Mouse (Mus musculus): ENCODE data around the gene Bnip1. TPM values are rescaled to one million over a fixed set of nuclear protein-coding genes. Genes with fewer than 3 reads are reported as not detected.

The Bnip1 gene
- polyA plus RNA-seq, 1 experiment from 2014 or later = 64.2 TPM

DNA sequence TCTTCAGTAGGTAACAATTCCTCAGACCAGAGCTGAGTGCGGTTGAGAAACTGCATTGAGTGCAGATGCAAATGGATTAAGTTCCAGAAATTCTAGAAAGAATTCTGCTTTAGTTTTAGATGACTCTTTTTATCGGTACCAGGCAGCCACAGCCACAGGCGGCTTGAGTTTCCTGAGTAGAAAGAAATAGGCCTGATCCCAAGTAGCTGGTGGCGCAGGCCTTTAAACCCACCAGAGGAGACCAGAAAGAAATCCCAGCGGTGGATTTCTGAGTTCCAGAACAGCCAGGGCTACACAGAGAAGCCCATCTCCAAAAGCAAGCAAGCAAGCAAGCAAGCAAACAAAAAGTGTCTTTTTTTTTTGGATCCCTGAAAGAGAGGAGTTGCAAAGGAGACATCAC lies 55.5 kb downstream of the Bnip1 start:
- 12% methylated on average over 5 of the region's 5 CpGs for WGBS
- no peak for ATAC-seq
- Histone ChIP-seq H3K27me3 (ENCODE audit: control insufficient read depth, insufficient read depth, low read depth, low read length) (peaks cover 69% of the 10 kb centered on the region), H3K27ac (ENCODE audit: low read length) (no peak overlapping the region), H3K36me3 (ENCODE audit: control insufficient read depth, insufficient read depth, low read length) (no peaks in the 10 kb centered on the region), H3K4me3 (ENCODE audit: low read depth, low read length) (no peak overlapping the region), H3K9ac (ENCODE audit: low read depth, low read length) (no peak overlapping the region), H3K4me1 (ENCODE audit: control insufficient read depth, insufficient read depth, low read length) (peaks cover 3% of the 10 kb centered on the region; the same call in 1 of the 2 replicates), H3K9me3 (replicated peaks; ENCODE audit: control insufficient read depth, low read length, poor library complexity, severe bottlenecking) (no peaks in the 10 kb centered on the region), H3K4me2 (ENCODE audit: low read length) (no peak overlapping the region)

GRCm38 (mm10) chr17:26836786-26837545 lies 56.1 kb downstream of the Bnip1 start:
- ATAC-seq = no peak
- Histone ChIP-seq H3K27me3 (ENCODE audit: control insufficient read depth, insufficient read depth, low read depth, low read length) (peaks cover 74% of the 10 kb centered on the region), H3K4me2 (ENCODE audit: low read length) (no peak overlapping the region), H3K9ac (ENCODE audit: low read depth, low read length) (no peak overlapping the region), H3K36me3 (ENCODE audit: control insufficient read depth, insufficient read depth, low read length) (no peaks in the 10 kb centered on the region), H3K4me1 (ENCODE audit: control insufficient read depth, insufficient read depth, low read length) (peaks cover 3% of the 10 kb centered on the region; the same call in 1 of the 2 replicates), H3K27ac (ENCODE audit: low read length) (no peak overlapping the region), H3K4me3 (ENCODE audit: low read depth, low read length) (no peak overlapping the region), H3K9me3 (replicated peaks; ENCODE audit: control insufficient read depth, low read length, poor library complexity, severe bottlenecking) (no peaks in the 10 kb centered on the region)
- 3% methylated on average over 19 of the region's 19 CpGs for WGBS

- Histone ChIP-seq H3K9ac (ENCODE audit: low read depth, low read length) (no peak overlapping the region), H3K27me3 (ENCODE audit: control insufficient read depth, insufficient read depth, low read depth, low read length) (peaks cover 80% of the 10 kb centered on the region), H3K4me1 (ENCODE audit: control insufficient read depth, insufficient read depth, low read length) (peaks cover 3% of the 10 kb centered on the region; the same call in 1 of the 2 replicates), H3K9me3 (replicated peaks; ENCODE audit: control insufficient read depth, low read length, poor library complexity, severe bottlenecking) (no peaks in the 10 kb centered on the region), H3K36me3 (ENCODE audit: control insufficient read depth, insufficient read depth, low read length) (no peaks in the 10 kb centered on the region), H3K27ac (ENCODE audit: low read length) (no peak overlapping the region), H3K4me2 (ENCODE audit: low read length) (no peak overlapping the region), H3K4me3 (ENCODE audit: low read depth, low read length) (no peak overlapping the region)
- no peak for ATAC-seq
- WGBS = 0% methylated on average over 7 of the region's 7 CpGs
These were observed 56.7 kb downstream of the Bnip1 start for GRCm38 (mm10) chr17:26837546-26837985.

DNA sequence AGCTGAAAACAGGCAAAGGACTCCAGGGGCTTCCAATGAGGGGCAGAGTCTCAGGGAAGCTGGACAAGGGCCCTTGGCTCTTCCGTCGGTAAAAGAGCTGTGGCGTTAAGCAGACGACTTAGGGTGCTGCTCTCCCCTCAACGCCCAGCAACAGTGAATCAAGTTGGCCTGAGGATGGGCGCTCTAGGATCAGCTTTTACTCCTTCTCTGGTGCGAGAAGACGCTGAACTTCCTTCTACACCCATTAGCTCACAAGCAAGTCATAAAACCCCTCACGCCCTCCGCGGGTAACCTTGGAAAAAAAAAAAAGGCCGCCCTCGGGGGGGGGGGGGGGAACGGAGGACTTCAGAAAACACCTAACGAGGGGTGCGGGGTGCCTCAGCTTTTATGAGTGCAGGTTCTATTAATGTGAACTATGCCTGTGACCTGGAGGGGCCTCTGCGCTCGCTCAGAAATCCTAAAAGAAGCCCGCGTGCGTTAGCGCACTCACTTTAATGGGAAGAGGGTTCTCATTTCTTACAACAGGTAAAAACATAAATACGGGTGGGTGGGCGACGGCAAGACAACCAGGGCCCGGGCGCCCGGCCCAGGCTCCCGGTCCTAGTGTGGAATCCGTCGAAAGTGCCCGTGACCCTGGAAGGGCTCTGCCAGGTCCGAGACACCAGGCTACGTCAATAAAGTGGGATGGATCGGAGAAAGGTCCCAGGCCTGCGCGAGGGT lies 57.5 kb downstream of the Bnip1 start:
- Histone ChIP-seq H3K9ac (ENCODE audit: low read depth, low read length) (no peak overlapping the region), H3K9me3 (replicated peaks; ENCODE audit: control insufficient read depth, low read length, poor library complexity, severe bottlenecking) (no peaks in the 10 kb centered on the region), H3K4me3 (ENCODE audit: low read depth, low read length) (no peak overlapping the region), H3K36me3 (ENCODE audit: control insufficient read depth, insufficient read depth, low read length) (no peaks in the 10 kb centered on the region), H3K27me3 (ENCODE audit: control insufficient read depth, insufficient read depth, low read depth, low read length) (peaks cover 86% of the 10 kb centered on the region), H3K27ac (ENCODE audit: low read length) (no peak overlapping the region), H3K4me1 (ENCODE audit: control insufficient read depth, insufficient read depth, low read length) (peaks cover 3% of the 10 kb centered on the region; the same call in 1 of the 2 replicates), H3K4me2 (ENCODE audit: low read length) (no peak overlapping the region)
- WGBS = under 1% methylated on average over 37 of the region's 37 CpGs
- ATAC-seq = no peak

GRCm38 (mm10) chr17:26838911-26839717 lies 58.2 kb downstream of the Bnip1 start:
- Histone ChIP-seq H3K9me3 (replicated peaks; ENCODE audit: control insufficient read depth, low read length, poor library complexity, severe bottlenecking) (no peaks in the 10 kb centered on the region), H3K36me3 (ENCODE audit: control insufficient read depth, insufficient read depth, low read length) (no peaks in the 10 kb centered on the region), H3K4me2 (ENCODE audit: low read length) (peak overlapping the region; percentile 41), H3K27ac (ENCODE audit: low read length) (no peak overlapping the region), H3K9ac (ENCODE audit: low read depth, low read length) (no peak overlapping the region), H3K27me3 (ENCODE audit: control insufficient read depth, insufficient read depth, low read depth, low read length) (peaks cover 82% of the 10 kb centered on the region), H3K4me3 (ENCODE audit: low read depth, low read length) (peak overlapping the region; percentile 24), H3K4me1 (ENCODE audit: control insufficient read depth, insufficient read depth, low read length) (peaks cover 3% of the 10 kb centered on the region; the same call in 1 of the 2 replicates)
- WGBS = under 1% methylated on average over 84 of the region's 87 CpGs
- peak; percentile 45; the same call in 1 of the 2 replicates for ATAC-seq

DNA sequence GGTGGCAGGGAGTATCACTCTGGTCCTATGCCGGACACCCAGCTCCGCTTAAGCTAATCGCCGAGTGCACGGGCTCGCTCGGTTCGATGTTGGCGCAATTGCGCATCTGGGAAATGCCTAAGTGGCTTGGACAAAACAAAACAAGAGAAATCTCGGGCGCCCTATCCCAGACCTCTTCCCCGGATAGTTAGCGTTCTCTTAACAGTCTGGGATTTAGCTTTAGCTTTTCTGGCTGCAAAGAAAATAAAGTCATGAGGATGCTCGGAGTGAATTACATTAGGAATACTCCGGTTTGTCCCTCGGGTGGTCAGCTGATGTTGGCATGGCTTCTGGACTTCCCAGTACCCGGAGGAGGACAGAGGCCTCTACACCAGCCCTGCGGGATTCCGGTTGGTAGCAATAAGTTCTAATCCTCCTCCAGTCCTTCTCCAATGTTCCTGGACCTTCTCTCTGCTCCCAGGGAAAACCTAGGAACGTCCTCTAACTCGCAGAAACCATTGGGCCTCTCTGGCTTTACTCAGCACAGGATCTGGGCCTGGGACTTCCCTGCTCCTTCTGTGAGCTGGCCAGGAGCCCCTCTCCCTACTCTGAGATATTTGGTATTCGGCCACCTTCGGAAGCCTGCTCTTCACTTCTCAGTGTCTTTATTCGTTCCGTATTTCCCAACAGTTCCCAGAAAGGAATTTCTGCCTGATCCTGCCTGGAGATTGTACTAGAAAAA lies 59.0 kb downstream of the Bnip1 start:
- H3K27ac ChIP-seq (ENCODE audit: low read length) = no peak overlapping the region
- H3K4me1 ChIP-seq (ENCODE audit: control insufficient read depth, insufficient read depth, low read length) = peaks cover 3% of the 10 kb centered on the region; the same call in 1 of the 2 replicates
- peaks cover 77% of the 10 kb centered on the region for H3K27me3 ChIP-seq (ENCODE audit: control insufficient read depth, insufficient read depth, low read depth, low read length)
- H3K4me2 ChIP-seq (ENCODE audit: low read length) = peak overlapping the region; percentile 41
- ATAC-seq = no peak
- peak overlapping the region; percentile 24 for H3K4me3 ChIP-seq (ENCODE audit: low read depth, low read length)
- no peak overlapping the region for H3K9ac ChIP-seq (ENCODE audit: low read depth, low read length)
- H3K36me3 ChIP-seq (ENCODE audit: control insufficient read depth, insufficient read depth, low read length) = no peaks in the 10 kb centered on the region
- H3K9me3 ChIP-seq (replicated peaks; ENCODE audit: control insufficient read depth, low read length, poor library complexity, severe bottlenecking) = no peaks in the 10 kb centered on the region
- WGBS = 1% methylated on average over 26 of the region's 26 CpGs

DNA sequence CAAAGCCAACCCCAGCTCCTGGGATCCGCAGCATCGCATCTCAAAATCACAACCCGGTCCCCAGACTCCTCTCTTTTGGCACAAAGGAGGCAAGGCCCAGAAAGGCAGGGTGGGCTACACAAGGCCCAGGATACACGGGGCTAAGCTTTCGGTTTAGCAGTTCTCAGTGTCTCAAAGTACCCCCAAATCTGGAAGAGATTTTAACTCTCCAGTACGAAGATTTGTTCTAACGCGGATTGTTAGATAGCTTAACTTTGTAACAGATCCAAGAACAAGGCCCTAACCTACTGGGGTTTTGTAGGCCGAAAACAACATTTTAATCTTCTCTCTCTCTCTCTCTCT lies 59.5 kb downstream of the Bnip1 start:
- 2% methylated on average over 9 of the region's 9 CpGs for WGBS
- Histone ChIP-seq H3K4me1 (ENCODE audit: control insufficient read depth, insufficient read depth, low read length) (peaks cover 3% of the 10 kb centered on the region; the same call in 1 of the 2 replicates), H3K4me2 (ENCODE audit: low read length) (no peak overlapping the region), H3K27ac (ENCODE audit: low read length) (no peak overlapping the region), H3K27me3 (ENCODE audit: control insufficient read depth, insufficient read depth, low read depth, low read length) (peaks cover 76% of the 10 kb centered on the region), H3K9ac (ENCODE audit: low read depth, low read length) (no peak overlapping the region), H3K36me3 (ENCODE audit: control insufficient read depth, insufficient read depth, low read length) (no peaks in the 10 kb centered on the region), H3K9me3 (replicated peaks; ENCODE audit: control insufficient read depth, low read length, poor library complexity, severe bottlenecking) (no peaks in the 10 kb centered on the region), H3K4me3 (ENCODE audit: low read depth, low read length) (no peak overlapping the region)
- ATAC-seq = no peak

DNA sequence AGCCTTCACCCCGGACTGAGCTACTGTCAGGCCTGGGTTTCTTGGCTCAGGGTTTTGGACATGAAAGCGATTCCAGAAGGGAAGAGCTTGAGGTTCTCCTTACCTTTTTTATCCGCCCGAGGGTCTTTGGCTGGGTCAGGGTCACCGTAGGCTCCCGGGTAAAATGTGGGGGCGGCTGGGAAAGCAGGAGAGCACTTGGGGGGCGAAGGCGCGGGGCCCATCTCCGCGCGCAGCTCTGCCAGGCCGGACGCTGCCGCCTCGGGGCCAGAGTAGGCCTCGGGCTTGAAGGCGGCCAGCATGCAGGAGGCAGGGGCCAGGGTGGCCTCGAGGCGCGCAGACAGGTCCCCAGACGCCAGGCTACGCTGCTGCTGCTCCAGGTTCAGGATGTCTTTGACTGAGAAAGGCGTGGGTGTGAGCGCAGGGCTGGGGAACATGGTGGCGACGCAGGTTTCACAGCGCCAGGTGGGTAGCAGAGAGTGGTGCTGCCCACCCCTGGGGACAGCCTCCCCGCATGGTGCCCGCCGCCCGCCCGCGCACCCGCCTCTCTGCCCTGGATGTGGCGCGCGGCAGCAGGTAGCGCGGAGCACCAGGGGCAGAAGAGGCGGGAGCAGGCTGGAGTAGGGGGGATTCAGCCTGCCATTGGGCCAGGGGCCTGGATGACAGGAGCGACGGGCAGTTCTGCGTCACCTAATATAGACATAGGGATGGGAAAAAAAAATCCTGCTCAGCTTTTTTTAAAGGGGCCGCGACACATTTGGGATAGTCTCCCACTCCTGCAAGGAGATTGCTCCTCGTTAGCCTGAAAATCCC lies 60.3 kb downstream of the Bnip1 start:
- H3K4me2 ChIP-seq (ENCODE audit: low read length) = no peak overlapping the region
- no peaks in the 10 kb centered on the region for H3K9me3 ChIP-seq (replicated peaks; ENCODE audit: control insufficient read depth, low read length, poor library complexity, severe bottlenecking)
- H3K27me3 ChIP-seq (ENCODE audit: control insufficient read depth, insufficient read depth, low read depth, low read length) = peaks cover 74% of the 10 kb centered on the region
- no peaks in the 10 kb centered on the region for H3K36me3 ChIP-seq (ENCODE audit: control insufficient read depth, insufficient read depth, low read length)
- no peak for ATAC-seq
- H3K27ac ChIP-seq (ENCODE audit: low read length) = no peak overlapping the region
- WGBS = under 1% methylated on average over 44 of the region's 48 CpGs
- peaks cover 3% of the 10 kb centered on the region; the same call in 1 of the 2 replicates for H3K4me1 ChIP-seq (ENCODE audit: control insufficient read depth, insufficient read depth, low read length)
- no peak overlapping the region for H3K9ac ChIP-seq (ENCODE audit: low read depth, low read length)
- H3K4me3 ChIP-seq (ENCODE audit: low read depth, low read length) = no peak overlapping the region

All from midbrain, embryonic 16.5 days (tissue).